Mouse (Mus musculus) layer of hippocampus, adult 2 months (tissue): ENCODE measurements at regions not wholly inside any gene's neighbourhood (a gene's known extent, or its start where the extent isn't known, plus 50 kb on each side); places are given as distances from the start of the nearest gene placed in this dataset.

Source experiments
- DNase-seq, 2 experiments: peaks; one replicate each; pipeline ENCODE4 v3.0.0; 2022; ENCODE audit warnings: low spot score in 2 of 2
- H3K27ac ChIP-seq: fragments of 200-600 bp; 2 replicates; pipeline ENCODE4 v1.8.1; 2022
- H3K4me3 ChIP-seq: fragments of 200-600 bp; 2 replicates; pipeline ENCODE4 v1.8.1; 2022; ENCODE audit warnings: mild to moderate bottlenecking
- CTCF ChIP-seq: fragments of 200-600 bp; conservative IDR thresholded peaks from 2 replicates; pipeline ENCODE4 v1.8.1; 2022; ENCODE audit warnings: antibody characterized with exemption, mild to moderate bottlenecking, moderate library complexity

- H3K27ac ChIP-seq: no peak overlapping the region
- TF ChIP-seq CTCF: no peak
- H3K4me3 ChIP-seq: no peak overlapping the region
- DNase-seq: no peak
Measured at GRCm38 (mm10) chr13:41694749-41695419, 89.2 kb downstream of the Tmem170b start.

DNA sequence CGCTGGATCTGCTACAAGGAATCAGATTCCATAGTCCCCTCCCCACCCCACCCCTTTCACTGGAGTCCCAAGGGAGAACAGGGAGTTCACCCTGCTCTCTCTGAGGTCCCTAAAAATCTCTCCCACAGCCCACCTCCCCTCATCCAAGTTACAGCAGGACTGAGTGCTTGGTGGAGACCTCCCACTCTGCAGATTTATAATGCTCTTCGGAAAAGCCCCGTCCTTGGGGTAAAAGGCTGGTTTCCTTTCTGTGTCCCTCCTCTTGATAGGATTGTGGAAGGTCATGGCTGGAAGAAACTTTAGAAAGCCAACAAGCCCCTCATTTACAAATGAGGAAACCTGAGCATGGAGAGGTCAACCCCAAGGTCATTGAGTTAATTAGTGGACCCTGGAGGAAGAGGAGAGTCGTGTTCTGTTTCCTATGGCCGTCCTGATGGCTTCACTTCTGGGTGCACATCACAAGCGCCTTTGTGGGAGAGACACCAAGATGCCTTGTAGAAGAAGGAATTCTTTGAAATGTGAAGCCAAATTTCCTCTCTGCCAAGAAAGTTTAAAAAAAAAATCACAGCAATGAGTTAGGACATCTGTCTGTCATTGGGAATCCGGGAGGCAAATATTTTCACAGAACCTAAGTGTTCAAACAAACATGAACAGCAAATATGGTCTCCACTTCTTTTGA is 91.2 kb downstream of the Tmem170b start:
- no peak for DNase-seq
- no peak overlapping the region for H3K27ac ChIP-seq
- TF ChIP-seq CTCF: no peak
- no peak overlapping the region for H3K4me3 ChIP-seq

- no peak for TF ChIP-seq CTCF
- Histone ChIP-seq H3K27ac (no peak overlapping the region), H3K4me3 (no peak overlapping the region)
- no peak for DNase-seq
Measured at GRCm38 (mm10) chr13:41701345-41701744, 95.6 kb downstream of the Tmem170b start.

DNA sequence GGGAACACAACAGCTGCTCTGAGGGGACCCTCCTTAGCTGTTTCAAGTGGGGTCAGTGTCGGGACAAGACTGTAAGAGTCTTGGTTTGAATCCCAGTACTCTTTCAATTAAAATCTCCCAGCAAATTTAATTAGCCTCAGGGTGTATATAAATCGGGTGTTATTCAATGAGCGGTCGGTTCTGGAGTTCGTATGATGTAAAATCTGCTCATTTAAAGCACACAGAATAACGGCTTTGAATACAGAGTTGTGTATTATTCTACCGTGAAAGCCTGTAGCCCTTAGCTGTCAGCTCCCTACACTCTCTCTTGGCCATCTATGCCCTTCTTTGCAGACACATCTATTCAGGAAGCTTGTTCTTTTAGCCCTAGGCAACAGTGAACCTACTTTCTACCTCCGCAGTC is 96.1 kb downstream of the Tmem170b start:
- no peak overlapping the region for H3K4me3 ChIP-seq
- no peak for TF ChIP-seq CTCF
- no peak for DNase-seq
- no peak overlapping the region for H3K27ac ChIP-seq

DNA sequence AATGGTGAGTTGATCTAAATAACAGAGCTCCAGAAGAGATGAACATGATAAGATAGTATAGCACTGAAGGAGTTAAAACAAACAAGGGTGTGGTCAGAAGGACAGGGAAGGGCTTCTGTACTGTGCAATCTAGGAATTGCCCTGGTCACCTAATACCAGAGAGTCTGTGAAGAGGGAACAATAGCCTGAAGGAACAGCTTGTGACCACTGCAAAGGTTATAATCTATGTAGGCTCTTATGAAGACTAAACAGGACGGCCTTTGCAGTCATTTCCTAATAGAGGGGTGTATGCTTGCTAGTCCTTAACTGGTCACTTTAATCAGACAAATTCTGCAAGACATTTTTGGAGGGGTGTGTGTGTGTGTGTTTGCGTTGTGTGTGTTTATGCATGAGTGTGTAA is 97.5 kb downstream of the Tmem170b start:
- DNase-seq: no peak
- Histone ChIP-seq H3K4me3 (no peak overlapping the region), H3K27ac (no peak overlapping the region; the same call in 1 of the 2 replicates)
- TF ChIP-seq CTCF: no peak

DNA sequence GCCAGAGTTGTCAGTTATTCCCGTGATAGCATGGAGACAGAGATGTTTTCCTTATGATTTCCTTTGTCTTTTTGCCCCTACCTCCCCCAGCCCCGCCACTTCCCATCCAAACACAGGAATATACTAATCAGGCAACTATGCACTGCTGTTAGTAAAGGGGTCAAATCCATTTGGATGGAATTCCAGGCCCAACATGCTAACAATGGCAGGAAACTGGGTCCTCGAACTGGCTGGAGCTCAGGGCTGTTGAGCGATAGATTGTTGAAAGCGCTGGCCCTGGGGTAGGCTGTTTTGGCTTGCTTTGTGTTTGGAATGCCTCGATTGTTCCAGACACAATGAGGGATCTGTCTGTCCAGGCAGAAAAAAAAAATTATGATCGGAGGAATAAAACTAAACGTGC is 97.9 kb downstream of the Tmem170b start:
- no peak for TF ChIP-seq CTCF
- Histone ChIP-seq H3K27ac (no peak overlapping the region; the same call in 1 of the 2 replicates), H3K4me3 (no peak overlapping the region)
- DNase-seq: no peak

DNA sequence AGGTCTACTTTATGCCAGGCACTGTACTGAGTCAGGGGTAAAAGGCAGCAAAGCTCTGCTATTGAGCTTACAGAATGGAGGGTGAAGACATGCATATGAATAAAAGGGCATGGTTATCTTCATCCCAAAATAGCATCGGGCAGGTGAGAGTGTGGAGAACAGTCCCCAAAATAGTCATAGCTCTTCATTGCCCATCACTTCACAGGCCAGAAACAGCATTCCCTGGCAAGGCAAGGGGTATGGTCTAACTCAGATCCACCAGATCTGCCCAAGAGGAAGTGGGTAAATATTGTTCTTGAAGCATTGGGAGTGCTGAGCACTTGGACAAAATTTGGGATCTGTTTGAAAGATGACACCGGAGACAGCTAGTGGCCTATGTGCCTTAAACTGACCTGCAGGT is 99.1 kb downstream of the Tmem170b start:
- TF ChIP-seq CTCF: no peak

GRCm38 (mm10) chr13:41705636-41706035 is 99.9 kb downstream of the Tmem170b start:
- Histone ChIP-seq H3K4me3 (no peak overlapping the region), H3K27ac (no peak overlapping the region)
- no peak for DNase-seq
- no peak for TF ChIP-seq CTCF

More for the DNA sequence above, 99.1 kb downstream of the Tmem170b start:
- DNase-seq: no peak
- H3K27ac ChIP-seq: no peak overlapping the region
- no peak overlapping the region for H3K4me3 ChIP-seq

DNA sequence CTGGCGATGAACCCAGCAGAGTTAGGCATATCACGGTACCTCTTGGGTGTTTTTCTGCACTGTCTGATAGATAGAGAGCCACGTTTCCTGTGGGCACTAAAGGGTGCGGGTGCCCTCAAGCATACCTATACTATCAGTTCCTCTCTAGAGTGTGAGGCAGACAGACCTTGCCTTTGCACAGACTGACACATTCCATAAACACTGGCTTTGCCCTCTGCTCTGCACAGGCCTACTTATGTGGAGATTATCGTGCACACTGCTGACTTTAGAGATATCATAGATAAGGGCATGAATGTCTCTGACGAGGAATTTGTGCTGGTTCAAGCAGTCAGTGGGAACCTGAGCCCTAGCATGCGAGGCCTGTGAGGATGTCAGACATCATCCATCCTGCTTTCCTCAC is 102.1 kb downstream of the Tmem170b start:
- Histone ChIP-seq H3K27ac (no peak overlapping the region), H3K4me3 (no peak overlapping the region)
- no peak for DNase-seq
- no peak for TF ChIP-seq CTCF

- no peak overlapping the region for H3K4me3 ChIP-seq
- no peak for DNase-seq
- no peak overlapping the region for H3K27ac ChIP-seq
- TF ChIP-seq CTCF: no peak
Measured at GRCm38 (mm10) chr13:41709071-41709470, 103.4 kb downstream of the Tmem170b start.

DNA sequence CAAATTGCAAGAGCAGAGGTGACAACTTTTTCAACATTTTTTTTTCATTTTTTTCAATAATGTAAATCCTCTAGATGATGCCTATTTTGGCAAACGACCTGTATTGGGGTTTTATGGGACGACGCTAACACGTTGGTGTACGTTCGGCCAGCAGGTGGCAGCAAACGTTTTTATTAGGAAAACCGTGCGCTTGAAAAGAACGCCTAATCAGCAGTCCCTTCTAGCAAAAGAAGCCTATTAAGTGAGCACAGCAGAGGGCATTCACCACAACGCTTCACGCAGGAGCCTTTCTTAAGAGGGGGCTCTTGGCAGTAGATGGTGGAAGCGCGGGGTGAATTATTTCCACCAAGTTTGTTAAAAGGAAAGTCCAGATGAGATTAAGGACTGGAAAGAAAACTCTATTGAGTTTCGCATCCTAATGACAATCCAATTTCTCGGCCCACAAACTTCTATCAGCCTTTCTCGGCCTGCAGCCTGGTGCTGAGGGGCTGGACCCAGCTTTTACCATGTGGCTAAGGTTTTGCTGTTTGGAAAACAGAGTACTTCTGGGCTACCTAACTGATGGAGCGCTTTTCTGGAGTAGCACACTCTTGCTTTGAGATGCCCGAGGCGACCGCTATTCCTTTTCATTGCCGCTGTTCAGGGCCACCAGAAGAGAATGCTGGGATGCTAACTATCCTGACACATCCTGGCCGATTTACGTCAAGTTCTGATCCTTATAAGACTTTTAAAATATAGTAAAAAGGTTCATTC is 103.9 kb downstream of the Tmem170b start:
- peak; percentile 90 for TF ChIP-seq CTCF
- no peak overlapping the region for H3K4me3 ChIP-seq
- H3K27ac ChIP-seq: peak overlapping the region; percentile 64
- peak; percentile 87 to 90 for DNase-seq

DNA sequence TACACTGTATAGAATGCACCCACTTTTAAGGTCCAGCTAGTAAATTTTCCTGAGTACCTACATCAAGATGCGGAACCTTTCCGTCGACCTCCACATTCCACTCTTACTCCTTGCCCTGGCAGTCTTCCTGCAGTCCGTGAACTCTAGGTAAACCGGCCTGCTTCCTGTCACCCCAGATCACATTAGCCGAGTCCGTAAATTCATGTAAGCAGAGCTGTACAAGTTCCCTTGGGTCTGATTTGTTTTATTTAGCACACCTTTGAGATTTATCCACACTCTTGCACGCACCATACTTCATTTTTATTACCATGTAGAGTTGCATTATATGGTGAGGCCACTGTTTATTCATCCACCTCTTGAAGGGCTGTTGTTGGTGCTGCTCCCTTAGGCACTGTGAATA is 106.9 kb downstream of the Tmem170b start:
- Histone ChIP-seq H3K4me3 (no peak overlapping the region), H3K27ac (no peak overlapping the region)
- DNase-seq: no peak
- TF ChIP-seq CTCF: no peak
